Mouse (Mus musculus): ENCODE data around the gene Prss40.
A peak's percentile ranks its signal among the peaks of the same experiment; 100 is the strongest.

Prss40 gene

DNA sequence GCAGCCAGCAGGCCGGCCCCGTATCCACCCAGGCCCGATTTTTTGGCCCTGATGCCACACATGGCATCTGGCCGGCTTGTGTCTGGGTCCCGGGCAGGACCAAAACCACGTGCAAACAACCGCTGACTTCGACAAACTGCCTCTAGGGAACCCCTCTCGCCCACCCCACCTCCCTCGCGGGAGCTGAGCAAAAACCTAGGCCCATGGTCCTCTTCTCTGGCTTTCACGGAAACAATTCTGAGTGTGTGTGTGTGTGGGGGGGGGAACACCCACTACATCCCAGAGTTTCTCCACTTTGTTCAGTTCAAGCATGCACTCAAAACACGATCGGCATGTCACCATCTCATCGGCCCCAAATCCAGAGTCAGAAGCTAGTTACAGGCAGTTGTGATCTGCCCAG is at the start of gene Prss40:
Gene Prss40, minus strand, starts transcription at position 101 of the 400 bp plus-strand sequence.
- no peak for DNase-seq (ENCODE audit: low read depth, low spot score)

DNA sequence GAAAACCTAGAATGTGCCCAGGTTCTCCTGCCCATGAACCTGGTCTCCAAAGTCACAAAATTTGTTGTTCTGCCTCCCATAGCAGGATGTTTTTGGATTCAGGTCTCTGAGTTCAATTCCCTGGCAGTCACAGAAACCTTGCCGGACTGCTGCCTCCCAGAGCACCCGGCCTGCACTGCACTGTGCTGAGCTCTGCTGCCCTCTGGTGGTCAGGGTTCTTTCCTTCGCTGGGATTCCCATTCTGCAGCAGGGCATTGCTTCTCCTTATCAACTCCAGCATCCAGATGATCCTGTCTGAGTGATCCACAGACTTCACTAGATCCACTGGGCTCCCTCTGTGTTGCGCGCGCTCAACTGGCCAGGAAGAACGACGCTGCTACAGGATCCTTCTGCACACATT is 41.6 kb upstream of the Prss40 start:
- peak; percentile 12 for DNase-seq (ENCODE audit: low read depth, low spot score)

GRCm38 (mm10) chr1:34601323-34602047 is 40.7 kb upstream of the Prss40 start:
- DNase-seq (ENCODE audit: low read depth, low spot score) = no peak

- DNase-seq (ENCODE audit: low read depth, low spot score) = no peak
Measured at GRCm38 (mm10) chr1:34600000-34600399, 39.3 kb upstream of the Prss40 start.

- no peak for DNase-seq (ENCODE audit: low read depth, low spot score)
Measured at GRCm38 (mm10) chr1:34587298-34588096, 26.8 kb upstream of the Prss40 start.

- no peak for DNase-seq (ENCODE audit: low read depth, low spot score)
Measured at GRCm38 (mm10) chr1:34584736-34585135, 24.0 kb upstream of the Prss40 start.

DNA sequence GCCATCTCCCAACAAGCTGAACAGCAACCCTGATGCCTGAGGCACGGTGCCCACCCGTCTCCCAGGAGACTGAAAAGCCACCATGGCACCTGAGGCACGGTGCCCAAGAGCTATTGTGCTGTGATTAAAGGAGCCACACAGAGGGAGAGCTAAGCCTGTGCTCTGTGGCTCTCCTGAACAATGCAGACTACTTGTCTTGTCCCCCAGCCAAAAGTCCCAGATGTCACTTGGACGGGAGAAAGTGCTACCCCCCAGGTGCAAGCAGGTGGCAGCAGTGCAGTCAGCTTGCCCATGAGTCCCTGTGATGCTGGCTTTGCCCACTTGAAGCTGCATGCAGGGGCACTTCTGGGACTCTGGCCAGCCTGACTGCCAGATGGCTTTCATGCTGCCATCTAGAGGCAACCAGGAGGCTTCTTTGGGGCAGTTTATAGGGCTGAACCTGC is 23.1 kb upstream of the Prss40 start:
- no peak for DNase-seq (ENCODE audit: low read depth, low spot score)

DNA sequence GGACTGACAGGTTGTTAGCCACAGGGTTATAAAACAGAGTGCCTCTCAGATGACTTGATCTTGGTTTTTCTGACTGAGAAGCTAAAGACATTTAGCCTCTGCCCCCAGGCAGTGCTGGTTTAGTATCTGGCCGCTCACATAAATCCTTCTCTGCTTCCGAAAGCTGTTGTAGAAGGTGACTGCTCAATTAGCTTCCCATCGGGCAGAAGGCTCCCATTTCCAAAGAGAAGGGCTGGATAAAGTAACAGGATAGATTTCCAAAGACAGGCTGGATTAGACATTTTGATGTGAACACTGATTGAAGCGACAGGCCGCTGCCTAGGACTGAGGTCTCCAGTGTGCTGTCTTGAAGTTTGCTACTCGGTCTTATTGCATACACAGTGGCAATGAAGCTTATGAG is 21.5 kb upstream of the Prss40 start:
- DNase-seq (ENCODE audit: low read depth, low spot score) = no peak

GRCm38 (mm10) chr1:34579782-34580356 is 19.1 kb upstream of the Prss40 start:
- no peak for DNase-seq (ENCODE audit: low read depth, low spot score)

DNA sequence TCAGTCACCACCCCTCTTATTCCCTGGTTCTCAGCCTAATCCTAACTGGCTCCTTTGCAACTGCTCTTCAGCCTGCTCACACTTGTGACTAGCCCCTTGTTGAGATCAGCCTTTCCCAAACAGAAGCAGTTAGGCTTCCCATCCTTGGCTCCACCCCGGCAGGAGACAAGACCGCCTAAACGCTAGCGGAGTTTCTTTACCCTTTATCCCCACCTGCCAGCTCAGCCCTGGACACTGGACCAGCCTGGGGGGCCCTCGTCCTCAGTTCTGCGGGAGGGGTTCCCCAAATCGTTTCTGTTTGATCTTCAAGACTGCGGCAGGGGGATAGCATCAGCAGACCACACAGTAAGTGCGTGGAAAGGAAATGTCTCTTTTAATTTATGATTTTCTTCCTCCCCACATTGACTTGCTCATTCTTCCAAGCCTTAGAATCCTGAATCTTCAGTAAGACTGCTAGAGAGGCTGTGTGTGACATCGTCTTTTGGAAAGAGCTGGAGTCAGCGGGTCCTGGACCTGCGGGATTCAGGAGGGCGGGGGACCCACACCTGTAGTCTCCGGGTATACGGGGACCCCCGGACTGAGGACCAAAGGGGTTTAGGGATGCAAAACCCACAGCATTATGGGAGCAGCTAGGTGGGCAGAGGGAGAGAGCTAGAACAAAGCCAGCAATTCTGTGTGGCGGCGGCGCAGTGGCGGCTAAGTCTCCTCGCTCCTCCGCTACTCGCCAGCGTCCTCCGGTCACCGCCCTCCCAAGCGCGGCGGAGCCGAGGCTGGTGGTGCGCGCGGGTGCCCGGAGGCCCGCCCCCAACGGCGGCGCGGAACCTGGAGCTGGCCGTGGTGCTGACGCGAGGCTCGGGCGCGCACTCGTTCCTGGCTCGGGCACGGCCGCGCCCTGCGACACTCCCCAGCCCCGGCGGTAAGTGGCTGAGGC is 18.4 kb upstream of the Prss40 start, which contains the start of gene Amer3:
Gene Amer3, plus strand, starts transcription at position 807 of the 931 bp plus-strand sequence.
- no peak for DNase-seq (ENCODE audit: low read depth, low spot score)

DNA sequence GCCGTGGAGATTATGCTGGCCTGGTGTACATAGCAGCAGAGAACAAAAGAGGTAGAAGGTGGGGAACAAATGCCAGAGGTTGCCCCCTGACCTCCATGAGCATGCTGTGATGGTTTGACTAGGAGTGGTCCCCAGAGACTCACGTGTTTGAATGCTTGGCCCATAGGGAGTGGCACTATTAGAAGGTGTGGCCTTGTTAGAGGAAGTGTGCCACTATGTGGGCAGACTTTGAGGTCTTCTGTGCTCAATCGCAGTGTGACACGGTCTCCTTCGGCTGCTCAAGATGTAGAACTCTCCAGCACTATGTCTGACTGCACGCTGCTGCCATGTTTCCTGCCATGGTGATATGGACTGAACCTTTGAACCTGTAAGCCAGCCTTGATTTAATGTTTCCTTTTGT is 12.5 kb upstream of the Prss40 start:
- DNase-seq (ENCODE audit: low read depth, low spot score) = no peak

GRCm38 (mm10) chr1:34571431-34571830 is 10.7 kb upstream of the Prss40 start:
- DNase-seq (ENCODE audit: low read depth, low spot score) = no peak

GRCm38 (mm10) chr1:34569876-34570275 is 9.1 kb upstream of the Prss40 start:
- no peak for DNase-seq (ENCODE audit: low read depth, low spot score)

- DNase-seq (ENCODE audit: low read depth, low spot score) = no peak
Measured at GRCm38 (mm10) chr1:34568120-34568519, 7.4 kb upstream of the Prss40 start.

DNA sequence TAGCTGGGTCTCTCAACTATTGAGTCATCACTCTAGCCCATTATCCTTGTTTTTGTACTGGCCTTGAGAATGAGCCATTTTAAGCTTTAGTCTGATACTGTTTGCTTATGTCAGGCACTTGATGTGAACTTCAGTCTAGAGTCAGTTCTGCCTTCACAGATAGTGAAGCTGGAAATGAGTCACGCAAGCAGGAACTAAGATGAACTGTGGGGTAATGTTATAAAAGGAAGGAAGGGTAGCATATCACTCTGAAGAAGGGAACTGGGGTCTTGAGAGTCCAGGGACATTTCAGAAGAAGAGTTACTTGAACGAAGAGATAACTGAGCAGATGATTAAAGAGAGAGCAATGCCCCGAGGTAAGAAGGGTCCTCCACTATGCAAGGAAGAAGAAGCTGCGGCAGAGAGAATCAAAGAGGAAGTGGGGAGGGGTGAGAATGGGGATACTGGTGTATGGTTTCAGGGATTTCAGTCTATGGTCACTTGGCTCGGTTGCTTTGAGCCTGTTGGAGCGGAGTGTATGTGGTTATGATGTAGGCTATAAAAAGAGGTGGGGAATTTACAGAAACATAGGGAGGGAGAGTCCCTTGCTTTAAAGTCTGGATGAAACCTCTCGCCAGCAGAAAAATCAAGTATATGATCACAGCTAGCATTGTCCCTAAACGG is 3.8 kb upstream of the Prss40 start:
- no peak for DNase-seq (ENCODE audit: low read depth, low spot score)

DNA sequence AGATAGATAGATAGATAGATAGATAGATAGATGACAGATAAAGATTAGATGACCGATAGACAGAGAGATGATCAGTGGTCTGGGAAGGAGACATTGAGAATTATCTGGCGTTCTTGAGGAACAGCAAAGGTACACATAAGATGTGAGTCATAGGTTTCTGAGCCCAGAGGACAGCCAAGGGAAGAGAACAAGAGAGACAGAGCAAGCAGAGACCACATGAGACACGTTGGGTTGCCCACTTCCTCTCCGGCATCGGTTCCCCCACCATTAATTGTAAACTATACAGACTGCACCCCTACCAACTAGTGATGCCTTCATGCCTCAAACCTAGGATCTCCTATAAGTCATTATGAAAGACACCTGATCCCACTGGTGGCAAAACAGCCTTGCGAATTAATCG is 6.5 kb downstream of the Prss40 start:
- no peak for DNase-seq (ENCODE audit: low read depth, low spot score)

- DNase-seq (ENCODE audit: low read depth, low spot score) = no peak
Measured at GRCm38 (mm10) chr1:34553690-34554089, 7.1 kb downstream of the Prss40 start.

GRCm38 (mm10) chr1:34547074-34547473 is 13.7 kb downstream of the Prss40 start:
- no peak for DNase-seq (ENCODE audit: low read depth, low spot score)

DNA sequence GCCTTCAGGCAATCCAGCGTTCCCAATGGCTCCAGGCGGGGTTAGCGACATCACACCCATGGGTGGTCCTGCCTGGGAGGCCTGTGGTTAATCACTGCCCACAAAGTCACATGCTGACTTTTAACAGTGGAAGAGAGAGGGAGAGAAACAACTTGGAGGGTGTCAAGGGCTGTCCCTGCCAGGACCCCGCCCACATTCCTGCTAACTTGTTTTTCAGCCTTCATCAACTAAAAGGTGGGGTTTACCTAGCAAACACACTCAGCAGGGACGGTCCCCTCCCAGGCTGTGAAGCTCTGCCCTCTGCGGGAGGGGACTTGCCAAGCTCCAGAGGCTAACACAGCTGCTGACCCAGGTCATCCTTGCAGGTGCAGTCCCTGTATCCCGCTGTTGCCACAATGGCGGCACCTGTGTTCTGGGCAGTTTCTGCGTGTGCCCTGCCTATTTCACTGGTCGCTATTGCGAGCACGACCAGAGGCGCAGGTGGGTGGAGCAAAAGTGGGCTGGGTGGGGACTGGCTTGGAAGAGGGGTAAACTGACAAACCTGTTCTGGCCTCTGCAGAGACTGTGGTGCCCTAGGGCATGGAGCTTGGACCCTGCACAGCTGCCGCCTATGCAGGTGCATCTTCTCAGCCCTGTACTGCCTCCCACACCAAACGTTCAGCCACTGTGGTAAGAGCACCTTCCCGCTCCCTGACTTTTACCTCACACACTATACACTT is 23.8 kb downstream of the Prss40 start:
- DNase-seq (ENCODE audit: low read depth, low spot score) = no peak

DNA sequence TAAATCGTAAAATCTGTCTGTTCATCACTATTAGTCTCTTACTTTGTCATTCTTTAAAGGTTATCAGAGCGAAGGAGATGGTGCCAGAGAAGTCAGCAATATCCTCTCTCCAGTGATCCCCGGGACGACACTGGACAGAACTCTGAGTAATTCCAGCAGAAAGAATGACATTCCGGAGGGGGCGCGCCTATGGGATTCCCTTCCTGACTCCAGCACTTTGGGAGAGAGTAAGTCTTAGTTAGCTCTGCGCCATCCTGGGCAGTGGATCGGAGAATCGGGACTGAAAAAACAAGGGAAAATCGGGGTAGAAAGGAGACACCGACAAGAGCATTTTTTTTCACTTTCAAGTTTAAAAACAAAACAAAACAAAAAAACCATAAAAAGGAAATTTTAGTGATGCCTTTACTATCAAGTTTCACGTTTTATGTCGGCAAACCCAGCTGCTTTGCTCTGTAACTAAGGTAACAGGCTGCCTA is 24.4 kb downstream of the Prss40 start:
- DNase-seq (ENCODE audit: low read depth, low spot score) = no peak

All from c-Kit-negative CD71-positive TER-119-positive erythroid progenitor cells, embryonic 14.5 days (primary cell).